Mouse (Mus musculus): Measurements from ENCODE around the gene Aif1l.

DNA sequence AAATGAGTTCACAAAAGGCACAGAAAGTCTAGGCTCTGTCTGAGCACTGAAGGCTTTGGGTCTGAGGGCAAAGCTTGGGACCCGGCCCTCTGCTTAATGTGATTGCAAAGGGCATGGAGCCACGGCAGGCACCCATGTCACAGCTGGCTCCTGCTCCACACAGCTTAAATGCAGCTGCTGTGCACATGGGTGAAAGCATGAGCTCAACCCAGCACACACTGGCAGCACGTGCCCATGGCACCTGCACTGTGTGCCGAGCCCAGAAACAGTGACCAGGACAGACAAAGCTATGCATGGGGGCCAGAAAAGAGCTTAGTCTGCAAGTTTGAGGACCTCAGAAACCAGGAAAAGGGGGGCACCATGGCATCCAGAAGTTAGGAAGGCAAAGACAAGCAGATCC is 26.3 kb upstream of the Aif1l start:
- TF ChIP-seq CTCF (IDR thresholded peaks at IDR 0.05; ENCODE audit: borderline replicate concordance, control insufficient read depth, extremely low read depth, insufficient read depth, low read length, poor library complexity), result no peak
- no peak for TF ChIP-seq POLR2A (IDR thresholded peaks at IDR 0.05; ENCODE audit: control insufficient read depth, extremely low read depth, insufficient read depth, low read length, poor library complexity)

Measured in thymus, adult 2 months (tissue).